Mouse (Mus musculus) brain, embryonic 14.5 days (tissue): Measurements from ENCODE around the gene Ubr1.

ENCODE experiments used
- CTCF ChIP-seq: fragments of 200-500 bp; IDR thresholded peaks from 2 replicates; pipeline ENCODE4 v1.5.1; 2012; ENCODE audit warnings: inconsistent platforms, mild to moderate bottlenecking, moderate library complexity, borderline replicate concordance; ENCODE audit not compliant: insufficient read depth, insufficient read length; ENCODE audit errors: extremely low read depth
- POLR2A ChIP-seq: fragments of 200-500 bp; IDR thresholded peaks from 2 replicates; pipeline ENCODE4 v1.6.1; 2012; ENCODE audit warnings: mild to moderate bottlenecking, inconsistent platforms, borderline replicate concordance; ENCODE audit not compliant: poor library complexity, insufficient read depth, insufficient read length, severe bottlenecking; ENCODE audit errors: extremely low read depth

DNA sequence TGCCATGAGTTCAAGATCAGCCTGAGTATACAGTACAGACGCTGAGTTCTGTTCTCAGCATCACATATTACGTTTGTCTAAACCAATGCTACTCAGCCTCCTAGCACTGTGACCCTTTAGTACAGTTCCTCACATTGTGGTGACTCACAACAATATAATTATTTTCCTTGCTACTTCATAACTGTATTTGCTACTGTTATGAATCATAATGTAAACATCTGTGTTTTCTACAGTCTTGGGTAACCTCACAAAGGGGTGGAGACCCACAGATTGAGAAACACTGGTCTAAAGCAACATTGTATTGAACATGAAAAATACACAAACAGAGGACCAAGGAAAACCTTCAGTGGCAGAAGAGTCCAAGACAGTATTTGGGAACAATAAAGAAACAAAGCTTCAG, 11.2 kb downstream of the Ubr1 start:
- TF ChIP-seq CTCF (no peak), POLR2A (no peak)
